Comparison of ENCODE assay signal across 10 mouse cellular contexts in genomic region chr2:4406977-4407376, GRCm38 (mm10).
DNase-seq lines count a peak whose midpoint lies in the region; ATAC-seq and TF ChIP-seq lines count a peak whose summit lies in the region.
"Had no signal": no experiment of that assay in that cellular context is flagged by ENCODE, and none has a peak within 500 bp of the region (broad histone marks: within the 10 kb centered on the region; RNA-seq: fewer than 3 reads in every experiment).

No protein-coding gene starts in this region.

- WGBS in lung, embryonic 14.5 days, result 41% methylated on average over 5 of the region's 5 CpGs
- 46% methylated on average over 5 of the region's 5 CpGs for WGBS in forebrain, embryonic 14.5 days
- WGBS in hindbrain, embryonic 12.5 days, result 60% methylated on average over 5 of the region's 5 CpGs

- no peaks in the 10 kb centered on the region for H3K9me3 ChIP-seq in lung, embryonic 14.5 days (ENCODE audit: low read depth, low read length)
- no peaks in the 10 kb centered on the region for H3K9me3 ChIP-seq in forebrain, embryonic 14.5 days (replicated peaks; ENCODE audit: control insufficient read depth, low read length)
- H3K9me3 ChIP-seq in hindbrain, embryonic 12.5 days (replicated peaks), result no peaks in the 10 kb centered on the region
- H3K9me3 ChIP-seq: liver, embryonic 15.5 days; megakaryocyte, embryonic 14.5 days; stomach, embryonic 15.5 days had no signal

- H3K4me3 ChIP-seq in lung, embryonic 14.5 days (ENCODE audit: low read depth, low read length), result no peak overlapping the region
- no peak overlapping the region for H3K4me3 ChIP-seq in forebrain, embryonic 14.5 days (ENCODE audit: low read depth, low read length)
- no peak overlapping the region for H3K4me3 ChIP-seq in hindbrain, embryonic 12.5 days
- H3K4me3 ChIP-seq: liver, embryonic 15.5 days; megakaryocyte, embryonic 14.5 days; stomach, embryonic 15.5 days had no signal

- H3K27ac ChIP-seq in lung, embryonic 14.5 days (ENCODE audit: low read depth), result no peak overlapping the region; the same call in 1 of the 2 replicates
- H3K27ac ChIP-seq in forebrain, embryonic 14.5 days (ENCODE audit: low read depth, low read length), result peak overlapping the region; percentile 1; the same call in 1 of the 2 replicates
- H3K27ac ChIP-seq in hindbrain, embryonic 12.5 days, result peak overlapping the region; percentile 58
- H3K27ac ChIP-seq: liver, embryonic 15.5 days; stomach, embryonic 15.5 days had no signal

- H3K4me2 ChIP-seq in lung, embryonic 14.5 days, result no peak overlapping the region
- peak overlapping the region; percentile 14; the same call in 1 of the 2 replicates for H3K4me2 ChIP-seq in forebrain, embryonic 14.5 days (ENCODE audit: low read length)
- H3K4me2 ChIP-seq in hindbrain, embryonic 12.5 days (replicated peaks), result no peak overlapping the region
- H3K4me2 ChIP-seq: liver, embryonic 15.5 days; stomach, embryonic 15.5 days had no signal

- ATAC-seq in lung, embryonic 14.5 days (ENCODE audit: insufficient read depth), result peak; percentile 43; the same call in 1 of the 2 replicates
- ATAC-seq in forebrain, embryonic 14.5 days, result peak; percentile 51; the same call in 1 of the 2 replicates
- ATAC-seq in hindbrain, embryonic 12.5 days (ENCODE audit: low FRiP score), result no peak

- no peaks in the 10 kb centered on the region for H3K36me3 ChIP-seq in lung, embryonic 14.5 days (ENCODE audit: insufficient read depth)
- H3K36me3 ChIP-seq in forebrain, embryonic 14.5 days (ENCODE audit: control insufficient read depth, insufficient read depth, low read length), result no peaks in the 10 kb centered on the region
- H3K36me3 ChIP-seq in hindbrain, embryonic 12.5 days, result no peaks in the 10 kb centered on the region
- H3K36me3 ChIP-seq: liver, embryonic 15.5 days; stomach, embryonic 15.5 days had no signal

- no peak overlapping the region for H3K9ac ChIP-seq in lung, embryonic 14.5 days
- peak overlapping the region; percentile 13; the same call in 1 of the 2 replicates for H3K9ac ChIP-seq in forebrain, embryonic 14.5 days (ENCODE audit: low read length)
- no peak overlapping the region for H3K9ac ChIP-seq in hindbrain, embryonic 12.5 days
- H3K9ac ChIP-seq: liver, embryonic 15.5 days; stomach, embryonic 15.5 days had no signal

- H3K4me1 ChIP-seq in lung, embryonic 14.5 days (ENCODE audit: insufficient read depth), result peaks cover 16% of the 10 kb centered on the region
- H3K4me1 ChIP-seq in forebrain, embryonic 14.5 days (ENCODE audit: control insufficient read depth, insufficient read depth, low read length), result peaks cover 35% of the 10 kb centered on the region
- peaks cover 67% of the 10 kb centered on the region for H3K4me1 ChIP-seq in hindbrain, embryonic 12.5 days
- H3K4me1 ChIP-seq: liver, embryonic 15.5 days had no signal

- H3K27me3 ChIP-seq in lung, embryonic 14.5 days (ENCODE audit: insufficient read depth, low read length), result no peaks in the 10 kb centered on the region
- no peaks in the 10 kb centered on the region for H3K27me3 ChIP-seq in forebrain, embryonic 14.5 days (replicated peaks; ENCODE audit: control insufficient read depth, insufficient read depth, low read length)
- no peaks in the 10 kb centered on the region for H3K27me3 ChIP-seq in hindbrain, embryonic 12.5 days
- H3K27me3 ChIP-seq: stomach, embryonic 15.5 days had no signal

- peak; percentile 48 for DNase-seq in lung, embryonic 14.5 days
- DNase-seq in lung, postnatal 10 days, result no peak
- peak; percentile 46 for DNase-seq in forebrain, embryonic 14.5 days (ENCODE audit: low spot score)
- peak; percentile 29 for DNase-seq in mesoderm, embryonic 11.5 days (ENCODE audit: low read depth, low spot score)
- DNase-seq in thymus, postnatal 14 days, result no peak
- DNase-seq in thymus, postnatal 0 days (ENCODE audit: low spot score), result no peak

- no peak for TF ChIP-seq CTCF in lung, embryonic 14.5 days (IDR thresholded peaks at IDR 0.05; ENCODE audit: low read depth)

Comparison
In these comparisons a context has a peak if more than half of its experiments do, and no peak if none do; other contexts are left out.
1. DNase-seq: peak in lung, embryonic 14.5 days (single experiment), forebrain, embryonic 14.5 days (single experiment) and mesoderm, embryonic 11.5 days (single experiment); none in lung, postnatal 10 days (single experiment), thymus, postnatal 14 days (single experiment) and thymus, postnatal 0 days (single experiment).